Mouse (Mus musculus) forebrain, postnatal 0 days (tissue): Measurements from ENCODE around the gene Ift122. TPM values are rescaled to one million over a fixed set of nuclear protein-coding genes. Genes with fewer than 3 reads are reported as not detected.

Experiments
- ATAC-seq: fragments of 200-750 bp; cut with Nextera tagmentation; 2 replicates; pipeline ENCODE4 v1.8.0; 2017; ENCODE audit warnings: mild to moderate bottlenecking, moderate library complexity
- DNase-seq: peaks from one replicate; pipeline ENCODE4 v3.0.0-alpha.2; 2015
- H3K27ac ChIP-seq: fragments of 300-500 bp; sonication (generic); 2 replicates; pipeline ENCODE4 v1.5.1; 2014; ENCODE audit warnings: low read depth, mild to moderate bottlenecking, antibody characterized with exemption, low read length, moderate library complexity, mixed read lengths
- H3K27me3 ChIP-seq: fragments of 300-500 bp; sonication (generic); 2 replicates; pipeline ENCODE4 v1.6.1; 2014; ENCODE audit warnings: mild to moderate bottlenecking, low read length, mixed read lengths; ENCODE audit not compliant: insufficient read depth
- H3K36me3 ChIP-seq: fragments of 300-500 bp; sonication (generic); 2 replicates; pipeline ENCODE4 v1.6.1; 2014; ENCODE audit warnings: mild to moderate bottlenecking, moderate library complexity; ENCODE audit not compliant: insufficient read depth
- H3K4me1 ChIP-seq: fragments of 300-500 bp; sonication (generic); 2 replicates; pipeline ENCODE4 v1.6.1; 2014; ENCODE audit warnings: antibody characterized with exemption; ENCODE audit not compliant: insufficient read depth
- H3K4me2 ChIP-seq: fragments of 300-500 bp; sonication (generic); 2 replicates; pipeline ENCODE4 v1.6.1; 2014; ENCODE audit warnings: low read depth, mild to moderate bottlenecking, moderate library complexity
- H3K4me3 ChIP-seq: fragments of 300-500 bp; sonication (generic); 2 replicates; pipeline ENCODE4 v1.5.1; 2014; ENCODE audit warnings: low read depth, low read length, mixed read lengths
- H3K9ac ChIP-seq: fragments of 300-500 bp; sonication (generic); 2 replicates; pipeline ENCODE4 v1.6.1; 2014; ENCODE audit warnings: mild to moderate bottlenecking
- H3K9me3 ChIP-seq: fragments of 300-500 bp; sonication (generic); 2 replicates; pipeline ENCODE4 v1.6.1; 2016; ENCODE audit warnings: low read length
- CTCF ChIP-seq: sonication (generic); IDR thresholded peaks from 2 replicates; pipeline ENCODE4 v1.5.1; 2016; ENCODE audit warnings: antibody characterized with exemption, control low read depth, low read depth
- WGBS: fragments of 180-500 bp; shearing (Covaris S2); extraction: QIAGEN DNeasy Blood & Tissue Kit; methylation state at CpG from one replicate; pipeline ENCODE4 v1.1.7; 2014; 5-methylcytosine and 5-hydroxymethylcytosine counted together
- polyA plus RNA-seq: library from polyadenylated mRNA; unstranded; fragments of >200 nt; fragmentation: Nextera tagmentation; extraction: Ambion mirVana; gene quantifications from 2 replicates; pipeline ENCODE4 v1.2.1, GENCODE M21; 2015
- total RNA-seq: library from RNA; depleted of rRNA; stranded (reverse); fragments of >200 nt; gene quantifications from 2 replicates; pipeline ENCODE4 v1.2.3, GENCODE M21; 2014

The Ift122 gene
- total and polyA plus RNA-seq, 2 experiments from 2014 or later = 25.6 to 32.6 TPM

GRCm38 (mm10) chr6:115919876-115920275 lies 66.6 kb downstream of the Ift122 start:
- Histone ChIP-seq H3K4me2 (no peak overlapping the region), H3K27me3 (no peaks in the 10 kb centered on the region), H3K9ac (no peak overlapping the region), H3K36me3 (peaks cover 3% of the 10 kb centered on the region; the same call in 1 of the 2 replicates), H3K4me1 (peaks cover 15% of the 10 kb centered on the region), H3K4me3 (no peak overlapping the region), H3K27ac (no peak overlapping the region), H3K9me3 (no peaks in the 10 kb centered on the region)
- no peak for DNase-seq
- TF ChIP-seq CTCF = no peak
- ATAC-seq = no peak
- 90% methylated on average over 5 of the region's 5 CpGs for WGBS

- Histone ChIP-seq H3K4me2 (no peak overlapping the region), H3K4me1 (peaks cover 23% of the 10 kb centered on the region), H3K9me3 (no peaks in the 10 kb centered on the region), H3K9ac (no peak overlapping the region), H3K27me3 (no peaks in the 10 kb centered on the region), H3K4me3 (no peak overlapping the region), H3K27ac (no peak overlapping the region), H3K36me3 (no peaks in the 10 kb centered on the region)
- DNase-seq = no peak
- WGBS = 60% methylated on average over 6 of the region's 6 CpGs
- no peak for TF ChIP-seq CTCF
- no peak for ATAC-seq
Measured at GRCm38 (mm10) chr6:115924829-115925228, 71.6 kb downstream of the Ift122 start.

GRCm38 (mm10) chr6:115926416-115926815 lies 73.1 kb downstream of the Ift122 start:
- no peak overlapping the region for H3K4me2 ChIP-seq
- H3K9ac ChIP-seq = no peak overlapping the region
- H3K9me3 ChIP-seq = no peaks in the 10 kb centered on the region
- no peak overlapping the region for H3K4me3 ChIP-seq
- H3K36me3 ChIP-seq = no peaks in the 10 kb centered on the region
- no peak for TF ChIP-seq CTCF
- ATAC-seq (peak; percentile 8; the same call in 1 of the 2 replicates), DNase-seq (peak; percentile 57)
- peaks cover 23% of the 10 kb centered on the region for H3K4me1 ChIP-seq
- 20% methylated on average over 10 of the region's 10 CpGs for WGBS
- peak overlapping the region; percentile 51; the same call in 1 of the 2 replicates for H3K27ac ChIP-seq
- no peaks in the 10 kb centered on the region for H3K27me3 ChIP-seq

GRCm38 (mm10) chr6:115927292-115928242 lies 74.3 kb downstream of the Ift122 start:
- Histone ChIP-seq H3K4me1 (peaks cover 23% of the 10 kb centered on the region), H3K27me3 (no peaks in the 10 kb centered on the region), H3K27ac (peak overlapping the region; percentile 51; the same call in 1 of the 2 replicates), H3K9me3 (no peaks in the 10 kb centered on the region), H3K4me3 (no peak overlapping the region), H3K4me2 (no peak overlapping the region), H3K36me3 (no peaks in the 10 kb centered on the region), H3K9ac (no peak overlapping the region)
- ATAC-seq (peak; percentile 68), DNase-seq (peak; percentile 65)
- no peak for TF ChIP-seq CTCF
- WGBS = 28% methylated on average over 10 of the region's 10 CpGs

GRCm38 (mm10) chr6:115930018-115930417 lies 76.7 kb downstream of the Ift122 start:
- Histone ChIP-seq H3K9me3 (no peaks in the 10 kb centered on the region), H3K36me3 (no peaks in the 10 kb centered on the region), H3K4me1 (peaks cover 23% of the 10 kb centered on the region), H3K4me3 (no peak overlapping the region), H3K4me2 (no peak overlapping the region), H3K27me3 (no peaks in the 10 kb centered on the region), H3K27ac (no peak overlapping the region), H3K9ac (no peak overlapping the region)
- WGBS = 70% methylated on average over 5 of the region's 5 CpGs
- DNase-seq (no peak), ATAC-seq (no peak)
- no peak for TF ChIP-seq CTCF

GRCm38 (mm10) chr6:115931639-115932038 lies 78.4 kb downstream of the Ift122 start, which contains the start of gene Rho:
Rho (plus strand) TSS chr6:115931748.
- H3K9me3 ChIP-seq = no peaks in the 10 kb centered on the region

GRCm38 (mm10) chr6:115932391-115932790 lies 79.1 kb downstream of the Ift122 start:
- 86% methylated on average over 3 of the region's 3 CpGs for WGBS
- ATAC-seq (no peak), DNase-seq (no peak)
- no peaks in the 10 kb centered on the region for H3K9me3 ChIP-seq
- no peaks in the 10 kb centered on the region for H3K36me3 ChIP-seq
- H3K4me2 ChIP-seq = no peak overlapping the region
- H3K9ac ChIP-seq = no peak overlapping the region
- H3K27me3 ChIP-seq = no peaks in the 10 kb centered on the region
- no peak for TF ChIP-seq CTCF
- no peak overlapping the region for H3K4me3 ChIP-seq
- H3K4me1 ChIP-seq = peaks cover 6% of the 10 kb centered on the region; the same call in 1 of the 2 replicates
- no peak overlapping the region for H3K27ac ChIP-seq

More at GRCm38 (mm10) chr6:115931639-115932038, 78.4 kb downstream of the Ift122 start, which contains the start of gene Rho:
- no peak for TF ChIP-seq CTCF
- no peak within 1 kb of the TSS for H3K4me2 ChIP-seq
- WGBS = 82% methylated on average over 14 of the region's 14 CpGs
- DNase-seq (no peak), ATAC-seq (no peak)
- no peak within 1 kb of the TSS for H3K9ac ChIP-seq
- peaks cover 13% of the 10 kb centered on the region; the same call in 1 of the 2 replicates for H3K4me1 ChIP-seq
- no peaks in the 10 kb centered on the region for H3K27me3 ChIP-seq
- no peak within 1 kb of the TSS for H3K27ac ChIP-seq
- H3K36me3 ChIP-seq = no peaks in the 10 kb centered on the region
- no peak within 1 kb of the TSS for H3K4me3 ChIP-seq
